Mouse (Mus musculus) frontal cortex, postnatal 14 days (tissue): ENCODE data around the gene Setd1b.
A peak's percentile ranks its signal among the peaks of the same experiment; 100 is the strongest.

Experiments
- DNase-seq, 2 experiments: peaks; one replicate each; pipeline ENCODE4 v3.0.0; 2022; ENCODE audit warnings: low spot score in 2 of 2

The Setd1b gene

GRCm38 (mm10) chr5:123159866-123160265, 17.9 kb downstream of the Setd1b start:
- no peak for DNase-seq

GRCm38 (mm10) chr5:123160341-123160740, 18.3 kb downstream of the Setd1b start:
- DNase-seq = no peak

GRCm38 (mm10) chr5:123162942-123163341, 20.9 kb downstream of the Setd1b start:
- DNase-seq = no peak

- DNase-seq = no peak
Measured at GRCm38 (mm10) chr5:123166437-123166836, 24.4 kb downstream of the Setd1b start.

GRCm38 (mm10) chr5:123167591-123167990, 25.6 kb downstream of the Setd1b start:
- DNase-seq = no peak

GRCm38 (mm10) chr5:123169284-123169683, 27.3 kb downstream of the Setd1b start, which contains the start of gene Psmd9:
Gene Psmd9, plus strand, starts transcription at chr5:123169413.
- no peak for DNase-seq

- DNase-seq = no peak
Measured at GRCm38 (mm10) chr5:123170365-123170764, 28.4 kb downstream of the Setd1b start.

GRCm38 (mm10) chr5:123171646-123172350, 29.8 kb downstream of the Setd1b start:
- peak; percentile 69 to 81 for DNase-seq

- no peak for DNase-seq
Measured at GRCm38 (mm10) chr5:123178792-123179191, 36.8 kb downstream of the Setd1b start.

- no peak for DNase-seq
Measured at GRCm38 (mm10) chr5:123180390-123180789, 38.4 kb downstream of the Setd1b start.

GRCm38 (mm10) chr5:123181536-123181935, 39.5 kb downstream of the Setd1b start:
- no peak for DNase-seq

- no peak for DNase-seq
Measured at GRCm38 (mm10) chr5:123182651-123183050, 40.7 kb downstream of the Setd1b start, which contains the start of gene Hpd. Gene Hpd, minus strand, starts transcription at chr5:123182727.

- DNase-seq = no peak
Measured at GRCm38 (mm10) chr5:123185966-123186365, 44.0 kb downstream of the Setd1b start.

- DNase-seq = no peak
Measured at GRCm38 (mm10) chr5:123187306-123187705, 45.3 kb downstream of the Setd1b start.

GRCm38 (mm10) chr5:123190912-123191311, 48.9 kb downstream of the Setd1b start:
- DNase-seq = no peak

GRCm38 (mm10) chr5:123191427-123191826, 49.4 kb downstream of the Setd1b start:
- DNase-seq = no peak

GRCm38 (mm10) chr5:123192606-123193150, 50.7 kb downstream of the Setd1b start:
- no peak for DNase-seq

- no peak for DNase-seq
Measured at GRCm38 (mm10) chr5:123193436-123193835, 51.4 kb downstream of the Setd1b start.

GRCm38 (mm10) chr5:123194856-123195255, 52.9 kb downstream of the Setd1b start:
- no peak for DNase-seq

GRCm38 (mm10) chr5:123195500-123196000, 53.6 kb downstream of the Setd1b start:
- DNase-seq = no peak

- DNase-seq = no peak
Measured at GRCm38 (mm10) chr5:123196746-123197145, 54.8 kb downstream of the Setd1b start.

GRCm38 (mm10) chr5:123198523-123198922, 56.5 kb downstream of the Setd1b start:
- DNase-seq = no peak
